Mouse (Mus musculus) ES-E14 (cell line): ENCODE data around the gene Fryl.

Experiments used
- CHD2 ChIP-seq: IDR thresholded peaks from 2 replicates; pipeline ENCODE4 v1.6.1; 2014; ENCODE audit warnings: mild to moderate bottlenecking, low read depth, low read length, inconsistent platforms
- HCFC1 ChIP-seq: IDR thresholded peaks from 2 replicates; pipeline ENCODE4 v1.6.1; 2012; ENCODE audit warnings: low read length, inconsistent platforms, borderline replicate concordance; ENCODE audit not compliant: insufficient read depth
- MAFK ChIP-seq: IDR thresholded peaks from 2 replicates; pipeline ENCODE4 v1.6.1; 2014; ENCODE audit warnings: mild to moderate bottlenecking, low read depth, low read length, inconsistent platforms; ENCODE audit not compliant: insufficient read depth
- ZC3H11A ChIP-seq: IDR thresholded peaks from 2 replicates; pipeline ENCODE4 v1.6.1; 2012; ENCODE audit warnings: low read depth, mild to moderate bottlenecking, inconsistent platforms, low read length, borderline replicate concordance
- ZNF384 ChIP-seq: IDR thresholded peaks from 2 replicates; pipeline ENCODE4 v1.6.1; 2012; ENCODE audit warnings: low read depth, low read length, inconsistent platforms

DNA sequence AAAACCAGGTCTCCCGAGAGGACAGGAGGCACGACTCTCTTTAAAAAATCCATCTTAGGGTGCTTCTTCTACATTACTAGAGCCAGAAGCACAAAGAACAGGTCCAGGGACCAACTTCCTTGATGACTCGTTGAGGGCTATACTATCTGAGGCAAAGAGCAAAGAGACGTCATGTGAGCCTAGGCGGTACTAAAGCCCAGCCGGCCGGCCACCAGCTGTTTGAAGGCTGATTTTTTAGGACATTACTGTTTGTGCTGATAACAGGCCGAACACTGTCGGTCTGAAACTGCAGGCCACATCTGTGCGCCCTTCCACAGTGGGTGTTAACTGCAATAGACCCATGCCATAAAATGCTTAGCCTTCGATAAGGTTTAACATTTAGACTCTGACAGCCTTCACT lies 64.7 kb downstream of the Fryl start:
- TF ChIP-seq CHD2 (no peak), MAFK (no peak), ZNF384 (no peak), HCFC1 (no peak), ZC3H11A (no peak)
